Mouse (Mus musculus): ENCODE measurements around the gene Exoc3l. TPM values are rescaled to one million over a fixed set of nuclear protein-coding genes. Genes with fewer than 3 reads are reported as not detected.

The Exoc3l gene
- polyA plus RNA-seq, 1 experiment from 2014 or later = 10.3 TPM

GRCm38 (mm10) chr8:105288958-105289732 is 6.8 kb downstream of the Exoc3l start:
- peak; percentile 91 for ATAC-seq
- peak overlapping the region; percentile 65 for H3K9ac ChIP-seq
- H3K36me3 ChIP-seq (ENCODE audit: poor library complexity, severe bottlenecking) = peaks cover 14% of the 10 kb centered on the region
- peaks cover 52% of the 10 kb centered on the region for H3K4me1 ChIP-seq
- peak overlapping the region; percentile 50 for H3K4me3 ChIP-seq
- under 1% methylated on average over 53 of the region's 53 CpGs for WGBS
- no peaks in the 10 kb centered on the region for H3K9me3 ChIP-seq (replicated peaks)
- peak overlapping the region; percentile 84 for H3K27ac ChIP-seq
- peaks cover 11% of the 10 kb centered on the region for H3K27me3 ChIP-seq
- H3K4me2 ChIP-seq = peak overlapping the region; percentile 70

GRCm38 (mm10) chr8:105288231-105288630 is 7.7 kb downstream of the Exoc3l start:
- Histone ChIP-seq H3K9ac (peak overlapping the region; percentile 41; the same call in 1 of the 2 replicates), H3K4me1 (peaks cover 52% of the 10 kb centered on the region), H3K4me2 (peak overlapping the region; percentile 70), H3K27ac (no peak overlapping the region), H3K9me3 (replicated peaks) (no peaks in the 10 kb centered on the region), H3K27me3 (peaks cover 11% of the 10 kb centered on the region), H3K36me3 (ENCODE audit: poor library complexity, severe bottlenecking) (peaks cover 21% of the 10 kb centered on the region), H3K4me3 (peak overlapping the region; percentile 50)
- WGBS = 89% methylated on average over 5 of the region's 5 CpGs
- ATAC-seq = no peak

GRCm38 (mm10) chr8:105286907-105287306 is 9.0 kb downstream of the Exoc3l start:
- Histone ChIP-seq H3K9me3 (replicated peaks) (no peaks in the 10 kb centered on the region), H3K4me2 (peak overlapping the region; percentile 70), H3K9ac (peak overlapping the region; percentile 10; the same call in 1 of the 2 replicates), H3K36me3 (ENCODE audit: poor library complexity, severe bottlenecking) (peaks cover 35% of the 10 kb centered on the region), H3K27ac (no peak overlapping the region), H3K4me1 (peaks cover 52% of the 10 kb centered on the region), H3K27me3 (peaks cover 11% of the 10 kb centered on the region), H3K4me3 (no peak overlapping the region)
- no peak for ATAC-seq
- 85% methylated on average over 4 of the region's 4 CpGs for WGBS

GRCm38 (mm10) chr8:105285514-105285913 is 10.4 kb downstream of the Exoc3l start:
- peaks cover 8% of the 10 kb centered on the region for H3K27me3 ChIP-seq
- no peak for ATAC-seq
- no peak overlapping the region for H3K4me3 ChIP-seq
- H3K27ac ChIP-seq = no peak overlapping the region
- no peaks in the 10 kb centered on the region for H3K9me3 ChIP-seq (replicated peaks)
- peaks cover 42% of the 10 kb centered on the region for H3K36me3 ChIP-seq (ENCODE audit: poor library complexity, severe bottlenecking)
- WGBS = 47% methylated on average over 12 of the region's 12 CpGs
- H3K4me1 ChIP-seq = peaks cover 45% of the 10 kb centered on the region
- no peak overlapping the region for H3K4me2 ChIP-seq
- no peak overlapping the region for H3K9ac ChIP-seq

GRCm38 (mm10) chr8:105283074-105283473 is 12.8 kb downstream of the Exoc3l start:
- H3K9ac ChIP-seq = no peak overlapping the region
- ATAC-seq = 0 out of 2 replicates have a peak, but pooled peaks have one; percentile 14
- no peak overlapping the region for H3K4me3 ChIP-seq
- no peak overlapping the region for H3K4me2 ChIP-seq
- peaks cover 26% of the 10 kb centered on the region for H3K27me3 ChIP-seq
- H3K36me3 ChIP-seq (ENCODE audit: poor library complexity, severe bottlenecking) = peaks cover 49% of the 10 kb centered on the region
- no peak overlapping the region for H3K27ac ChIP-seq
- H3K4me1 ChIP-seq = peaks cover 38% of the 10 kb centered on the region
- WGBS = 22% methylated on average over 23 of the region's 23 CpGs
- H3K9me3 ChIP-seq (replicated peaks) = no peaks in the 10 kb centered on the region

GRCm38 (mm10) chr8:105282239-105282638 is 13.7 kb downstream of the Exoc3l start:
- no peak for ATAC-seq
- Histone ChIP-seq H3K27ac (no peak overlapping the region), H3K4me3 (no peak overlapping the region), H3K4me2 (no peak overlapping the region), H3K9me3 (replicated peaks) (no peaks in the 10 kb centered on the region), H3K9ac (no peak overlapping the region), H3K27me3 (peaks cover 34% of the 10 kb centered on the region), H3K36me3 (ENCODE audit: poor library complexity, severe bottlenecking) (peaks cover 49% of the 10 kb centered on the region), H3K4me1 (peaks cover 30% of the 10 kb centered on the region)
- 95% methylated on average over 4 of the region's 4 CpGs for WGBS

- Histone ChIP-seq H3K27me3 (peaks cover 38% of the 10 kb centered on the region), H3K9ac (no peak overlapping the region), H3K4me2 (no peak overlapping the region), H3K4me1 (peaks cover 29% of the 10 kb centered on the region), H3K4me3 (no peak overlapping the region), H3K9me3 (replicated peaks) (no peaks in the 10 kb centered on the region), H3K27ac (no peak overlapping the region), H3K36me3 (ENCODE audit: poor library complexity, severe bottlenecking) (peaks cover 49% of the 10 kb centered on the region)
- no peak for ATAC-seq
- WGBS = 89% methylated on average over 12 of the region's 12 CpGs
These were observed 14.1 kb downstream of the Exoc3l start for GRCm38 (mm10) chr8:105281821-105282220.

GRCm38 (mm10) chr8:105280567-105280966 is 15.3 kb downstream of the Exoc3l start:
- 74% methylated on average over 3 of the region's 3 CpGs for WGBS
- ATAC-seq = no peak
- H3K27me3 ChIP-seq = peaks cover 51% of the 10 kb centered on the region
- no peak overlapping the region for H3K4me2 ChIP-seq
- H3K36me3 ChIP-seq (ENCODE audit: poor library complexity, severe bottlenecking) = peaks cover 47% of the 10 kb centered on the region
- H3K27ac ChIP-seq = no peak overlapping the region
- H3K4me3 ChIP-seq = no peak overlapping the region
- no peak overlapping the region for H3K9ac ChIP-seq
- H3K4me1 ChIP-seq = peaks cover 29% of the 10 kb centered on the region
- no peaks in the 10 kb centered on the region for H3K9me3 ChIP-seq (replicated peaks)

GRCm38 (mm10) chr8:105278911-105279334 is 17.0 kb downstream of the Exoc3l start:
- peak overlapping the region; percentile 60 for H3K4me2 ChIP-seq
- WGBS = under 1% methylated on average over 28 of the region's 28 CpGs
- peak; percentile 63 for ATAC-seq
- H3K9ac ChIP-seq = peak overlapping the region; percentile 50
- H3K9me3 ChIP-seq (replicated peaks) = no peaks in the 10 kb centered on the region
- H3K4me1 ChIP-seq = peaks cover 27% of the 10 kb centered on the region
- H3K4me3 ChIP-seq = peak overlapping the region; percentile 31
- peaks cover 67% of the 10 kb centered on the region for H3K27me3 ChIP-seq
- no peak overlapping the region for H3K27ac ChIP-seq
- H3K36me3 ChIP-seq (ENCODE audit: poor library complexity, severe bottlenecking) = peaks cover 34% of the 10 kb centered on the region

GRCm38 (mm10) chr8:105276292-105277120 is 19.4 kb downstream of the Exoc3l start:
- H3K9me3 ChIP-seq (replicated peaks) = no peaks in the 10 kb centered on the region
- H3K9ac ChIP-seq = peak overlapping the region; percentile 58
- peaks cover 91% of the 10 kb centered on the region for H3K27me3 ChIP-seq
- H3K4me1 ChIP-seq = peaks cover 27% of the 10 kb centered on the region
- H3K27ac ChIP-seq = no peak overlapping the region
- H3K4me2 ChIP-seq = peak overlapping the region; percentile 77
- H3K4me3 ChIP-seq = peak overlapping the region; percentile 44
- ATAC-seq = peak; percentile 60
- peaks cover 10% of the 10 kb centered on the region; the same call in 1 of the 2 replicates for H3K36me3 ChIP-seq (ENCODE audit: poor library complexity, severe bottlenecking)
- 3% methylated on average over 30 of the region's 30 CpGs for WGBS

- no peak for ATAC-seq
- H3K27me3 ChIP-seq = peaks cover 97% of the 10 kb centered on the region
- H3K9ac ChIP-seq = peak within 1 kb of the TSS; percentile 58
- H3K4me2 ChIP-seq = peak within 1 kb of the TSS; percentile 77
- H3K36me3 ChIP-seq (ENCODE audit: poor library complexity, severe bottlenecking) = peaks cover 7% of the 10 kb centered on the region; the same call in 1 of the 2 replicates
- peaks cover 29% of the 10 kb centered on the region for H3K4me1 ChIP-seq
- no peak within 1 kb of the TSS for H3K27ac ChIP-seq
- H3K9me3 ChIP-seq (replicated peaks) = no peaks in the 10 kb centered on the region
- peak within 1 kb of the TSS; percentile 44 for H3K4me3 ChIP-seq
- WGBS = 3% methylated on average over 10 of the region's 10 CpGs
These were observed 20.1 kb downstream of the Exoc3l start, which contains the start of gene Nol3 for GRCm38 (mm10) chr8:105275840-105276239. Gene Nol3 (plus strand): TSS chr8:105276140.

- Histone ChIP-seq H3K36me3 (ENCODE audit: poor library complexity, severe bottlenecking) (peaks cover 7% of the 10 kb centered on the region; the same call in 1 of the 2 replicates), H3K4me3 (no peak overlapping the region), H3K27ac (no peak overlapping the region), H3K9ac (no peak overlapping the region), H3K27me3 (peaks cover 99% of the 10 kb centered on the region), H3K9me3 (replicated peaks) (no peaks in the 10 kb centered on the region), H3K4me2 (peak overlapping the region; percentile 77), H3K4me1 (peaks cover 33% of the 10 kb centered on the region)
- ATAC-seq = no peak
- 5% methylated on average over 10 of the region's 11 CpGs for WGBS
These were observed 20.5 kb downstream of the Exoc3l start for GRCm38 (mm10) chr8:105275387-105275786.

Measured in forebrain, embryonic 13.5 days (tissue).